Comparison of ENCODE assay signal across 27 mouse cellular contexts in genomic region chr9:123087558-123087957, GRCm38 (mm10). TPM values are rescaled to one million over a fixed set of nuclear protein-coding genes. Genes with fewer than 3 reads are reported as not detected.
A peak's percentile ranks its signal among the peaks of the same experiment; 100 is the strongest.
DNase-seq lines count a peak whose midpoint lies in the region; ATAC-seq and TF ChIP-seq lines count a peak whose summit lies in the region.
"Had no signal": no experiment of that assay in that cellular context is flagged by ENCODE, and none has a peak within 500 bp of the region (broad histone marks: within the 10 kb centered on the region; RNA-seq: fewer than 3 reads in every experiment).

No protein-coding gene starts in this region.

- no peak for DNase-seq in lung, postnatal 0 days (ENCODE audit: low spot score)
- no peak for DNase-seq in lung, postnatal 36 days
- peak; percentile 98 for DNase-seq in 416B (ENCODE audit: low read depth)
- peak; percentile 30 for DNase-seq in CD4-positive helper T cell, adult 2 months (ENCODE audit: low read depth, low spot score)
- no peak for DNase-seq in left cerebral cortex, postnatal 36 days (ENCODE audit: low spot score in 2 of 2)
- DNase-seq in adrenal gland, adult 8-10 months, result no peak
- DNase-seq: cerebellum, adult 8-10 months; cerebellum, postnatal 25 days; gastrocnemius, adult 2 months; gastrocnemius, postnatal 36 days; heart, postnatal 36 days; kidney, adult 8-10 months; kidney, postnatal 4 days; layer of hippocampus, postnatal 36 days; thymus, postnatal 4 days had no signal

- no peak overlapping the region for H3K9ac ChIP-seq in lung, postnatal 0 days (replicated peaks; ENCODE audit: low read depth)
- H3K9ac ChIP-seq: embryonic facial prominence, embryonic 12.5 days; forebrain, embryonic 15.5 days; hindbrain, embryonic 13.5 days; limb, embryonic 15.5 days; midbrain, embryonic 13.5 days had no signal

- no peak overlapping the region for H3K4me2 ChIP-seq in lung, postnatal 0 days (replicated peaks; ENCODE audit: low read depth, low read length)
- H3K4me2 ChIP-seq: embryonic facial prominence, embryonic 12.5 days; forebrain, embryonic 15.5 days; hindbrain, embryonic 13.5 days; limb, embryonic 15.5 days; midbrain, embryonic 13.5 days had no signal

- no peak overlapping the region for H3K4me3 ChIP-seq in lung, postnatal 0 days (ENCODE audit: low read depth, low read length)
- H3K4me3 ChIP-seq: embryonic facial prominence, embryonic 12.5 days; forebrain, embryonic 15.5 days; gastrocnemius, adult 2 months; hindbrain, embryonic 13.5 days; limb, embryonic 10.5 days; limb, embryonic 15.5 days; midbrain, embryonic 13.5 days had no signal

- no peaks in the 10 kb centered on the region for H3K27me3 ChIP-seq in lung, postnatal 0 days (replicated peaks; ENCODE audit: insufficient read depth, low read length)
- H3K27me3 ChIP-seq: embryonic facial prominence, embryonic 12.5 days; forebrain, embryonic 15.5 days; hindbrain, embryonic 13.5 days; limb, embryonic 15.5 days; midbrain, embryonic 13.5 days had no signal

- no peak for TF ChIP-seq EP300 in lung, postnatal 0 days (IDR thresholded peaks at IDR 0.05)

- peaks cover 6% of the 10 kb centered on the region; the same call in 1 of the 2 replicates for H3K4me1 ChIP-seq in lung, postnatal 0 days (ENCODE audit: insufficient read depth, low read depth, low read length)
- H3K4me1 ChIP-seq: embryonic facial prominence, embryonic 12.5 days; forebrain, embryonic 15.5 days; hindbrain, embryonic 13.5 days; limb, embryonic 10.5 days; limb, embryonic 15.5 days; midbrain, embryonic 13.5 days had no signal

- peak overlapping the region; percentile 57; the same call in 1 of the 2 replicates for H3K27ac ChIP-seq in lung, postnatal 0 days (ENCODE audit: low read length)
- H3K27ac ChIP-seq: embryonic facial prominence, embryonic 12.5 days; forebrain, embryonic 15.5 days; gastrocnemius, adult 2 months; hindbrain, embryonic 13.5 days; kidney, postnatal 0 days; limb, embryonic 10.5 days; limb, embryonic 15.5 days; macrophage; midbrain, embryonic 13.5 days had no signal

- intact Hi-C loops in left cerebral cortex, postnatal 36 days (cut with DNase I), result no loop called here

- no peak for TF ChIP-seq CTCF in lung, postnatal 0 days (IDR thresholded peaks at IDR 0.05)

- ATAC-seq in lung, postnatal 0 days, result no peak
- peak; percentile 85 to 88 for ATAC-seq in hematopoietic stem cell, adult 5-6 weeks (replicated peaks in 1 of 2; ENCODE audit: insufficient read depth in 1 of 2, low FRiP score in 2 of 2, low TSS enrichment in 1 of 2, low read depth in 1 of 2, poor library complexity in 2 of 2, severe bottlenecking in 2 of 2)
- ATAC-seq: forebrain, embryonic 15.5 days; intestine, embryonic 16.5 days; midbrain, embryonic 13.5 days had no signal

- H3K36me3 ChIP-seq in lung, postnatal 0 days (ENCODE audit: insufficient read depth, low read length), result peaks cover 46% of the 10 kb centered on the region

- no peaks in the 10 kb centered on the region for H3K9me3 ChIP-seq in lung, postnatal 0 days (ENCODE audit: low read length)
- H3K9me3 ChIP-seq: embryonic facial prominence, embryonic 12.5 days; forebrain, embryonic 15.5 days; G1E; hindbrain, embryonic 13.5 days; limb, embryonic 10.5 days; limb, embryonic 15.5 days; midbrain, embryonic 13.5 days had no signal

- 55% methylated on average over 3 of the region's 3 CpGs for WGBS in lung, postnatal 0 days

RNA-seq across cellular contexts. Expression of gene Zdhhc3, which starts 25.4 kb away (rescaled TPM):
- 127 and 130 TPM in 2 replicates for polyA plus RNA-seq in lung, postnatal 0 days (2015; fragmentation: Nextera tagmentation; extraction: Ambion mirVana)
- 38.2 and 39.2 TPM in 2 replicates for total RNA-seq in hematopoietic stem cell, adult 5-6 weeks (2017)
- 10 to 100 TPM; 59.8 to 77.8 TPM for total RNA-seq in left cerebral cortex, postnatal 36 days (2021)
- total RNA-seq in adrenal gland, adult 8-10 months (2022), result 10 to 100 TPM; 59.3 to 76.6 (median 71.0) TPM

RNA-seq across cellular contexts. Expression of gene Exosc7, which starts 25.5 kb away (rescaled TPM):
- polyA plus RNA-seq in lung, postnatal 0 days (2015; fragmentation: Nextera tagmentation; extraction: Ambion mirVana), result 139 and 145 TPM in 2 replicates
- total RNA-seq in hematopoietic stem cell, adult 5-6 weeks (2017), result 77.9 and 110 TPM in 2 replicates
- total RNA-seq in left cerebral cortex, postnatal 36 days (2021), result 10 to 100 TPM; 37.2 to 41.7 TPM
- 10 to 100 TPM; 41.1 to 54.1 (median 43.1) TPM for total RNA-seq in adrenal gland, adult 8-10 months (2022)

RNA-seq across cellular contexts. Expression of gene Tgm4, which starts 53.0 kb away (rescaled TPM):
- 1.1 and 1.2 TPM in 2 replicates for polyA plus RNA-seq in lung, postnatal 0 days (2015; fragmentation: Nextera tagmentation; extraction: Ambion mirVana)
- 0.38 TPM in 1 of 2 replicates, not detected in the other for total RNA-seq in hematopoietic stem cell, adult 5-6 weeks (2017)
- total RNA-seq in left cerebral cortex, postnatal 36 days (2021), result 1 to 10 TPM in 1 of 2 experiments, under 1 TPM in 1; 0.54 to 2.9 TPM
- total RNA-seq in adrenal gland, adult 8-10 months (2022), result 1 to 10 TPM in 2 of 4 experiments, under 1 TPM in 2; 0.24 to 1.7 (median 0.98) TPM
- total RNA-seq: gastrocnemius, postnatal 36 days; heart, adult 8-10 months; heart, postnatal 36 days had no signal
- polyA plus RNA-seq: G1E; kidney, postnatal 0 days; macrophage had no signal

Comparison
In these comparisons a context has a peak if more than half of its experiments do, and no peak if none do; other contexts are left out.
1. DNase-seq: peak in 416B (single experiment) and CD4-positive helper T cell, adult 2 months (single experiment); none in lung, postnatal 0 days (single experiment), lung, postnatal 36 days (single experiment), left cerebral cortex, postnatal 36 days (0 of 2) and adrenal gland, adult 8-10 months (single experiment).